Mouse (Mus musculus): ENCODE results near the gene Bphl. TPM values are rescaled to one million over a fixed set of nuclear protein-coding genes. Genes with fewer than 3 reads are reported as not detected.

The Bphl gene
- polyA plus RNA-seq, 1 experiment, result 44.5 TPM

- H3K27ac ChIP-seq (ENCODE audit: insufficient read depth, low read depth, low read length), result peak overlapping the region; percentile 56
- no peak overlapping the region for H3K4me3 ChIP-seq (ENCODE audit: insufficient read depth, low read length)
- H3K4me1 ChIP-seq (ENCODE audit: control insufficient read depth, insufficient read depth, low read length), result peaks cover 22% of the 10 kb centered on the region
- TF ChIP-seq POLR2A (IDR thresholded peaks at IDR 0.05; ENCODE audit: borderline replicate concordance, low read depth, low read length), result no peak
- TF ChIP-seq CTCF (IDR thresholded peaks at IDR 0.05; ENCODE audit: low read depth, low read length), result no peak
These were observed 5.4 kb upstream of the Bphl start for GRCm38 (mm10) chr13:34032041-34032440.

GRCm38 (mm10) chr13:34035424-34035823 lies 2.0 kb upstream of the Bphl start:
- Histone ChIP-seq H3K4me1 (ENCODE audit: control insufficient read depth, insufficient read depth, low read length) (peaks cover 28% of the 10 kb centered on the region), H3K27ac (ENCODE audit: insufficient read depth, low read depth, low read length) (no peak overlapping the region), H3K4me3 (ENCODE audit: insufficient read depth, low read length) (no peak overlapping the region)
- TF ChIP-seq CTCF (IDR thresholded peaks at IDR 0.05; ENCODE audit: low read depth, low read length) (no peak), POLR2A (IDR thresholded peaks at IDR 0.05; ENCODE audit: borderline replicate concordance, low read depth, low read length) (no peak)

DNA sequence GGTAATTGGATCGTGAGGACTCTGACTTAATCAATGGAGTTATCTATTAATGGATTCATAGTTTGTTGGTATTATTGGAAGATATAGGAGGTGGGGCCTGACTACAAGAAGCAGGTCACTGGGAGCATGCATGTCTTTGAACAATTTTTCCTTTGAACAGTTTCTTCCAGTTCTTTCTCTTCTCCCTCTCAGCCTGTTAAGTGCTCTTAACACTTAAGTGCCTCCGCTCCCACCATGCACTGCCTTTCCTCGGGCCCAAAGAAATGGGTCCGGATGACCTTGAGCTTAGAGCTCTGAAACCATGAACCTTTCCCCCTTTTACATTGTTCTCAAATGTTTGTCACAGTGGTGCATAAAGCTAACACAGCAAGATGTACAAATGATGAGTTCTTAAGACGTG lies 671 bp upstream of the Bphl start:
- Histone ChIP-seq H3K27ac (ENCODE audit: insufficient read depth, low read depth, low read length) (no peak overlapping the region), H3K4me1 (ENCODE audit: control insufficient read depth, insufficient read depth, low read length) (peaks cover 18% of the 10 kb centered on the region), H3K4me3 (ENCODE audit: insufficient read depth, low read length) (no peak overlapping the region)
- TF ChIP-seq CTCF (IDR thresholded peaks at IDR 0.05; ENCODE audit: low read depth, low read length) (no peak), POLR2A (IDR thresholded peaks at IDR 0.05; ENCODE audit: borderline replicate concordance, low read depth, low read length) (no peak)

DNA sequence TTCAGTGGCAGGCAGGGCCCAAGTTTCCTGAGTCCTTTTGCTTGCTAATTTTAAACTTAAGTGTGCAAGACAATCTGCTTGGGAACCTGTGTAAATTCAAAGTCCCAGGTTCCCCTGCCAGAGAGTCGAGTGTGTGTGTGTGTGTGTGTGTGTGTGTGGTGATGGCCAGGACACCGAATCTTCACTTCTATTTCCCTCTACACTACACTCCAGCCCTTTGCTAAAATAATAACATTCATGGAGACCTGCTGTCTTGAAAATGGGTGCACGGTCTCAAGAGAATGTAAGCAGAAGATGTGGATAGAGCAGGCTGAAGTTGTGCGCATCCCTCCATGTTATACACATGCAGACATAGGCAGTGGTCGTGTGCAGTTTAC lies 647 bp downstream of the Bphl start:
- peak overlapping the region; percentile 87 for H3K4me3 ChIP-seq (ENCODE audit: insufficient read depth, low read length)
- TF ChIP-seq CTCF (IDR thresholded peaks at IDR 0.05; ENCODE audit: low read depth, low read length) (no peak), POLR2A (IDR thresholded peaks at IDR 0.05; ENCODE audit: borderline replicate concordance, low read depth, low read length) (no peak)
- H3K4me1 ChIP-seq (ENCODE audit: control insufficient read depth, insufficient read depth, low read length), result peaks cover 6% of the 10 kb centered on the region
- H3K27ac ChIP-seq (ENCODE audit: insufficient read depth, low read depth, low read length), result no peak overlapping the region

DNA sequence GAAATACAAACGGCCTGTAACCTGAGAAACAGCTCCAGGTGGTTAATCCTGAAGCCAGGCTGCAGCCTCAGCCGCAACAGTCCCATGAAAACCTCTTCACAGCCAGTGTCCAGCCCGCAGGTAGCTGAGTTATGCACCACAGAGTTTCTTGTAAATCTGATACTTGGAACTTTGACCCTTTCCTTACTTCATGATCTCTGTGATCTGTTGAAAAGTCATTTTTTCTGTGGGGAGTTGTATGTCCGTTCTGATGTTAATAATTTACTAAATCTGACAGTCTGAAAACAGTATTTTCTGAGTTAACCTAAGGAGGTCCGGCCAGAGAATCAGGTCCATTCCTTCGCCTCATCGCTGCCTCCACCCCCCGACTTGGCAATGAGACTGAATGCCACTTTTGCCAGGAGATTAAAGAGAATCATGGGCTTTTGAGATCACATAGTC lies 1.5 kb downstream of the Bphl start:
- no peak overlapping the region for H3K27ac ChIP-seq (ENCODE audit: insufficient read depth, low read depth, low read length)
- peaks cover 11% of the 10 kb centered on the region for H3K4me1 ChIP-seq (ENCODE audit: control insufficient read depth, insufficient read depth, low read length)
- H3K4me3 ChIP-seq (ENCODE audit: insufficient read depth, low read length), result no peak overlapping the region
- no peak for TF ChIP-seq POLR2A (IDR thresholded peaks at IDR 0.05; ENCODE audit: borderline replicate concordance, low read depth, low read length)
- no peak for TF ChIP-seq CTCF (IDR thresholded peaks at IDR 0.05; ENCODE audit: low read depth, low read length)

DNA sequence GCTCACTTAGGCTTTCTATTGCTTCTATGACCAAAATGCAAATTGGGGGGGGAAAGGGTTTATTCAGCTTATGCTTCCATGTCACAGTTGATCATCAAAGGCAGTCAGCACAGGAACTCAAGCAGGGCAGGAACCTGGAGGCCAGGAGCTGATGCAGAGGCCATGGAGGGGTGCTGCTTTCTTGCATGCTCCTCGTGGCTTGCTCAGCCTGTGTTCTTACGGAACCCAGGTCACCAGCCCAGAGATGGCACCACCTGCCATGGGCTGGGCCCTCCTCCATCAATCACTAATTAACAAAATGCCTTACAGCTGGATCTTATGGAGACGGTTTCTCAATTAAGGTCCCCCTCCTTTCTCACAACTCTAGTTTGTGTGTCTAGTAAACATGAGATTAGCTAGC lies 2.7 kb downstream of the Bphl start:
- Histone ChIP-seq H3K27ac (ENCODE audit: insufficient read depth, low read depth, low read length) (no peak overlapping the region), H3K4me3 (ENCODE audit: insufficient read depth, low read length) (no peak overlapping the region), H3K4me1 (ENCODE audit: control insufficient read depth, insufficient read depth, low read length) (peaks cover 14% of the 10 kb centered on the region)
- TF ChIP-seq POLR2A (IDR thresholded peaks at IDR 0.05; ENCODE audit: borderline replicate concordance, low read depth, low read length), result no peak
- TF ChIP-seq CTCF (IDR thresholded peaks at IDR 0.05; ENCODE audit: low read depth, low read length), result no peak

- no peak overlapping the region for H3K27ac ChIP-seq (ENCODE audit: insufficient read depth, low read depth, low read length)
- H3K4me3 ChIP-seq (ENCODE audit: insufficient read depth, low read length), result no peak overlapping the region
- H3K4me1 ChIP-seq (ENCODE audit: control insufficient read depth, insufficient read depth, low read length), result peaks cover 10% of the 10 kb centered on the region
- TF ChIP-seq CTCF (IDR thresholded peaks at IDR 0.05; ENCODE audit: low read depth, low read length), result no peak
- TF ChIP-seq POLR2A (IDR thresholded peaks at IDR 0.05; ENCODE audit: borderline replicate concordance, low read depth, low read length), result no peak
These were observed 6.5 kb downstream of the Bphl start for GRCm38 (mm10) chr13:34043716-34044393.

GRCm38 (mm10) chr13:34045511-34046249 lies 8.3 kb downstream of the Bphl start:
- no peak for TF ChIP-seq CTCF (IDR thresholded peaks at IDR 0.05; ENCODE audit: low read depth, low read length)
- Histone ChIP-seq H3K4me3 (ENCODE audit: insufficient read depth, low read length) (no peak overlapping the region), H3K27ac (ENCODE audit: insufficient read depth, low read depth, low read length) (no peak overlapping the region), H3K4me1 (ENCODE audit: control insufficient read depth, insufficient read depth, low read length) (peaks cover 21% of the 10 kb centered on the region)

- Histone ChIP-seq H3K4me1 (ENCODE audit: control insufficient read depth, insufficient read depth, low read length) (peaks cover 29% of the 10 kb centered on the region), H3K27ac (ENCODE audit: insufficient read depth, low read depth, low read length) (no peak overlapping the region), H3K4me3 (ENCODE audit: insufficient read depth, low read length) (no peak overlapping the region)
- TF ChIP-seq POLR2A (IDR thresholded peaks at IDR 0.05; ENCODE audit: borderline replicate concordance, low read depth, low read length) (no peak), CTCF (IDR thresholded peaks at IDR 0.05; ENCODE audit: low read depth, low read length) (peak; percentile 95)
These were observed 9.1 kb downstream of the Bphl start for GRCm38 (mm10) chr13:34046421-34047012.

DNA sequence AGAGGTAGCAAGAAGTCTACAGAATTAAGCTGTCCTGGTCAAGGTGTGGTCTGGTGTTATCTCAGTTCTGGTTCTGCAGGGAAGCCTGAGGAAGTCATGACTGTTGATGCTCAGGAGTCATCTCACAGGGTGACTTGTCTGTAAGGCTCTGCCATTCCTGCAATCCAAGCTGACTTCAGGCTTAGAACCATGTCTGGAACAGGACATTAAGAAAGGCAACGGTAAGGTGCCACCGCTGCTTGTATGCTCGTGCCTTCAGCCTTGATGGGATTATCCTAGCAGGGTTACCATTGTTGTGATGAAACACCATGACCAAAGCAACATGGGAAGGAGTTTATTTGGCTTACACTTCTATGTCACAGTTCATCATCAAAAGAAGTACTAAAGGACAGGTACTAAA lies 10.1 kb downstream of the Bphl start:
- no peak overlapping the region for H3K27ac ChIP-seq (ENCODE audit: insufficient read depth, low read depth, low read length)
- H3K4me3 ChIP-seq (ENCODE audit: insufficient read depth, low read length), result no peak overlapping the region
- peaks cover 35% of the 10 kb centered on the region for H3K4me1 ChIP-seq (ENCODE audit: control insufficient read depth, insufficient read depth, low read length)
- no peak for TF ChIP-seq CTCF (IDR thresholded peaks at IDR 0.05; ENCODE audit: low read depth, low read length)
- TF ChIP-seq POLR2A (IDR thresholded peaks at IDR 0.05; ENCODE audit: borderline replicate concordance, low read depth, low read length), result no peak
